Mouse (Mus musculus) urinary bladder, postnatal 25 days (tissue): ENCODE measurements around the gene Vasp.
A peak's percentile ranks its signal among the peaks of the same experiment; 100 is the strongest.

Source experiments
- DNase-seq: peaks from one replicate; pipeline ENCODE4 v3.0.0; 2022; ENCODE audit warnings: low spot score

Gene Vasp

GRCm38 (mm10) chr7:19235092-19235671, 36.4 kb downstream of the Vasp start:
- no peak for DNase-seq

GRCm38 (mm10) chr7:19234652-19235051, 37.0 kb downstream of the Vasp start:
- DNase-seq: no peak

- DNase-seq: no peak
These were observed 39.8 kb downstream of the Vasp start for GRCm38 (mm10) chr7:19231849-19232248.

- DNase-seq: no peak
These were observed 40.7 kb downstream of the Vasp start for GRCm38 (mm10) chr7:19230899-19231298.

GRCm38 (mm10) chr7:19230041-19230580, 41.5 kb downstream of the Vasp start:
- no peak for DNase-seq

GRCm38 (mm10) chr7:19229404-19229803, 42.2 kb downstream of the Vasp start:
- no peak for DNase-seq

- DNase-seq: no peak
These were observed 42.8 kb downstream of the Vasp start for GRCm38 (mm10) chr7:19228793-19229148.

GRCm38 (mm10) chr7:19227883-19228792, 43.5 kb downstream of the Vasp start, which contains the start of gene Opa3:
Gene Opa3 (plus strand): TSS chr7:19228334.
- DNase-seq: peak; percentile 97

- DNase-seq: peak; percentile 27
These were observed 44.5 kb downstream of the Vasp start for GRCm38 (mm10) chr7:19226817-19227797.

GRCm38 (mm10) chr7:19224933-19225332, 46.7 kb downstream of the Vasp start:
- DNase-seq: no peak

- DNase-seq: no peak
These were observed 48.7 kb downstream of the Vasp start for GRCm38 (mm10) chr7:19222875-19223274.

- no peak for DNase-seq
These were observed 49.4 kb downstream of the Vasp start for GRCm38 (mm10) chr7:19222189-19222588.

GRCm38 (mm10) chr7:19220061-19220460, 51.6 kb downstream of the Vasp start:
- DNase-seq: no peak

- no peak for DNase-seq
These were observed 53.7 kb downstream of the Vasp start for GRCm38 (mm10) chr7:19217944-19218343.

GRCm38 (mm10) chr7:19217492-19217891, 54.1 kb downstream of the Vasp start:
- no peak for DNase-seq

GRCm38 (mm10) chr7:19214940-19215339, 56.7 kb downstream of the Vasp start:
- no peak for DNase-seq

- no peak for DNase-seq
These were observed 57.2 kb downstream of the Vasp start for GRCm38 (mm10) chr7:19214369-19214768.

- no peak for DNase-seq
These were observed 58.2 kb downstream of the Vasp start for GRCm38 (mm10) chr7:19213385-19213784.

- DNase-seq: no peak
These were observed 59.4 kb downstream of the Vasp start, which contains the start of gene Gpr4 for GRCm38 (mm10) chr7:19211996-19212755. Gene Gpr4 (plus strand): TSS chr7:19212538.

- no peak for DNase-seq
These were observed 60.5 kb downstream of the Vasp start for GRCm38 (mm10) chr7:19211041-19211675.

- DNase-seq: no peak
These were observed 61.6 kb downstream of the Vasp start for GRCm38 (mm10) chr7:19210010-19210409.
